Mouse (Mus musculus): ENCODE results near the gene B9d2. TPM values are rescaled to one million over a fixed set of nuclear protein-coding genes. Genes with fewer than 3 reads are reported as not detected.

Gene B9d2
- polyA plus RNA-seq, 1 experiment from 2014 or later, result 41.4 TPM

GRCm38 (mm10) chr7:25707581-25708292 is 27.2 kb downstream of the B9d2 start:
- H3K27me3 ChIP-seq, result peaks cover 15% of the 10 kb centered on the region
- ATAC-seq, result no peak
- peak overlapping the region; percentile 35 for H3K27ac ChIP-seq
- no peak overlapping the region for H3K9ac ChIP-seq (replicated peaks)
- no peaks in the 10 kb centered on the region for H3K9me3 ChIP-seq
- peaks cover 41% of the 10 kb centered on the region for H3K4me1 ChIP-seq (replicated peaks)
- H3K4me3 ChIP-seq (replicated peaks), result no peak overlapping the region
- H3K4me2 ChIP-seq (replicated peaks), result no peak overlapping the region
- WGBS, result 68% methylated on average over 15 of the region's 15 CpGs
- peaks cover 13% of the 10 kb centered on the region for H3K36me3 ChIP-seq

GRCm38 (mm10) chr7:25709961-25710360 is 29.4 kb downstream of the B9d2 start:
- Histone ChIP-seq H3K36me3 (peaks cover 35% of the 10 kb centered on the region), H3K9me3 (no peaks in the 10 kb centered on the region), H3K9ac (replicated peaks) (peak overlapping the region; percentile 58; the same call in 1 of the 2 replicates), H3K4me3 (replicated peaks) (no peak overlapping the region), H3K27me3 (peaks cover 6% of the 10 kb centered on the region), H3K4me1 (replicated peaks) (peaks cover 29% of the 10 kb centered on the region), H3K27ac (no peak overlapping the region), H3K4me2 (replicated peaks) (0 out of 2 replicates have a peak overlapping the region, but pooled peaks have one; percentile 13)
- ATAC-seq, result peak; percentile 18; the same call in 1 of the 2 replicates
- 18% methylated on average over 12 of the region's 12 CpGs for WGBS

DNA sequence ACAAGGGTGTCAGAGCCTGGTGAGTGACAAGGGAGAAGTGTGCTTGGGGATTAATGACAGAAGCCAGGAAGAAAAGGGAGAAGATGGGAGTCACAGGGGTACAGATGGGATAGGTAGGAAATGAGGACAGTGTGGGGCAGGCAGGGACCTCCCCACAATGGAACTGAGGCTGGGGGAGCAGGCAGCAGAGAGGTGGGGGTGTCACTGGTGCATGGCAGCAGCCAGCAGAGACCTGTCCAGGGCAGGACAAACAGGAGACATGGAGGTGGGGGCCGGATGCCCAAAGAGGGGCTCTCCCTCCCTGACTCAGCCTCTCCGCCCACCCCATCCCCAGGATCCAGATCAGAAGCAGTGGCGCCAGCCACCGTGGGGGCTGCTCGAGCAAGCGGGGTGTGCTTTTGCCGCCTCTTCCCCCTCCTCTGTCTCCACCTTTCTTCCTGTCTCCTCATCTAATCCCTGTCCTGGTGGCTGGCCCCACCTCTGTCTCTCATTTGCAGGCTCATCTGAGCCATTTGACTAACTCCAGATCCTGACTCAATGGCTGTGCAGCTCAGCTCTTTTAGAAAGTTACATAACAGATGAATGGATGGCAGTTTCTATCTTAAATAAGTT is 30.0 kb downstream of the B9d2 start:
- peak; percentile 35 for ATAC-seq
- H3K9ac ChIP-seq (replicated peaks), result peak overlapping the region; percentile 58

DNA sequence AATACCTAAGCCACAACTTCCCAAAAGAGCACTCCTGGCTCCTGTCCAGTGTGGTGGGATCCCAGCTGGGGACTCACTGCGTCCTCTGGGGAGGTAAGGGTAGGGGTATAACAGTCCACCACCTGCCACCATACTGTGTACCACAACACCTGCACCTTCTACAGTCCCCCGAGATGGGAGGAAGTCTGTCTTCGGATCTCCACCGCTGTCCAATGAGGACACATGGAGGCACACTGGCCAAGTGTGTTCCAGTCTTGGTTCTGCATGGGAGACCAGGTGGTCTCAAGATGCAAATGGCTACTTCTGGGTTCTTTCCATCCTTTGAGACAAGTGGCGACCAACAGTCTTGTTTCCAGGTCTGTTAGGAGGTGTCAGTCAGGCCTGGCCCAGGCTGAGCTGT is 30.6 kb downstream of the B9d2 start:
- Histone ChIP-seq H3K4me1 (replicated peaks) (peaks cover 26% of the 10 kb centered on the region), H3K36me3 (peaks cover 47% of the 10 kb centered on the region), H3K9ac (replicated peaks) (no peak overlapping the region), H3K27ac (0 out of 2 replicates have a peak overlapping the region, but pooled peaks have one; percentile 15), H3K4me2 (replicated peaks) (no peak overlapping the region), H3K9me3 (no peaks in the 10 kb centered on the region), H3K27me3 (no peaks in the 10 kb centered on the region), H3K4me3 (replicated peaks) (no peak overlapping the region)
- 78% methylated on average over 5 of the region's 5 CpGs for WGBS
- peak; percentile 18; the same call in 1 of the 2 replicates for ATAC-seq

More for the DNA sequence above, 30.0 kb downstream of the B9d2 start:
- WGBS, result 5% methylated on average over 7 of the region's 7 CpGs
- Histone ChIP-seq H3K36me3 (peaks cover 42% of the 10 kb centered on the region), H3K4me3 (replicated peaks) (no peak overlapping the region), H3K27me3 (no peaks in the 10 kb centered on the region), H3K9me3 (no peaks in the 10 kb centered on the region), H3K4me2 (replicated peaks) (peak overlapping the region; percentile 13; the same call in 1 of the 2 replicates), H3K4me1 (replicated peaks) (peaks cover 26% of the 10 kb centered on the region), H3K27ac (no peak overlapping the region)

DNA sequence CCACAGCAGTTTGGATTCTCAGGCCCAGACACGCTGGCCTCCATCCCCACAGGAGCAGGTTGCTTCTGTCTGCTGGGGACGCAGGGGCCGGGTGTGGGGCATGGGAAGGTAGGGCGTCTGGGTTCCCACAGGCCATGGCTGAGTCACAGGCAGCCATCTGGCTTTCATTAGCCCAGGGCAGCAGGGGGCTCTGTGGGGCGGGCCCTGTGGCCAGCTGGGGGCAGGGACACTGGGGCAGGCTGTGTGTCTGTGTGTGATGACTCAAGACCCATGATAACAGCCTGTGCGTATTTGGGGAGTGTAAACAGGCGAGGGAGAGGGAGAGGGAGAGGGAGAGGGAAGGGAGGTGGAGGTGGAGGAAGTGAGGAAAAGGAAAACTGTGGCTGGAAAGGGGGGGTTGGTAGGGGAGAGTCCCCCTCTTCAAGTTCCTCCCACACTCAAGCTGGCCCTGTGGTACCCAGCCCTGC is 31.2 kb downstream of the B9d2 start:
- Histone ChIP-seq H3K27ac (0 out of 2 replicates have a peak overlapping the region, but pooled peaks have one; percentile 15), H3K9me3 (no peaks in the 10 kb centered on the region), H3K36me3 (peaks cover 47% of the 10 kb centered on the region), H3K4me2 (replicated peaks) (no peak overlapping the region), H3K9ac (replicated peaks) (no peak overlapping the region; the same call in 1 of the 2 replicates), H3K4me1 (replicated peaks) (peaks cover 26% of the 10 kb centered on the region), H3K27me3 (no peaks in the 10 kb centered on the region), H3K4me3 (replicated peaks) (no peak overlapping the region)
- WGBS, result 36% methylated on average over 7 of the region's 7 CpGs
- ATAC-seq, result 0 out of 2 replicates have a peak, but pooled peaks have one; percentile 16

DNA sequence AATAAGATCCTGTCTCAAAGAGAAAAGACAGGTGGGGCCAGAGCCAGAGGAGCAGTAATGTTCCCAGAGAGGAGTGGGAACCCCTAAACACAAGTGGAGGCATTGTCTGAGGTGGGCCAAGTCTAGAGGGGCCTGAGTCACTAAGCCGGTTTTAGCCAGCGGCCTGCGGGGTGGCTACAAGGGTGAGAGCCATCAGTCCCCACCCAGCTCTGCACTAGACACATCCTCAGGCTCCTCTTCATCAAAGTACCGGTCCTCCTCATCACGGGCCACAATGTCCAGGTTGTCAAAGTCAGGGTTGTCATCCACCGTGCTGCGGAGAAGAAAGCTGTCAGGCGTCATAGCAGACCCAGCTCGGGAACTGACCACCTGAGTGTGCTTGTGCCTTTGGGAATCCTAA is 32.2 kb downstream of the B9d2 start:
- Histone ChIP-seq H3K27me3 (no peaks in the 10 kb centered on the region), H3K4me1 (replicated peaks) (peaks cover 35% of the 10 kb centered on the region), H3K9ac (replicated peaks) (no peak overlapping the region), H3K9me3 (no peaks in the 10 kb centered on the region), H3K36me3 (peaks cover 47% of the 10 kb centered on the region), H3K4me2 (replicated peaks) (no peak overlapping the region), H3K4me3 (replicated peaks) (no peak overlapping the region), H3K27ac (no peak overlapping the region)
- WGBS, result 92% methylated on average over 9 of the region's 9 CpGs
- no peak for ATAC-seq

DNA sequence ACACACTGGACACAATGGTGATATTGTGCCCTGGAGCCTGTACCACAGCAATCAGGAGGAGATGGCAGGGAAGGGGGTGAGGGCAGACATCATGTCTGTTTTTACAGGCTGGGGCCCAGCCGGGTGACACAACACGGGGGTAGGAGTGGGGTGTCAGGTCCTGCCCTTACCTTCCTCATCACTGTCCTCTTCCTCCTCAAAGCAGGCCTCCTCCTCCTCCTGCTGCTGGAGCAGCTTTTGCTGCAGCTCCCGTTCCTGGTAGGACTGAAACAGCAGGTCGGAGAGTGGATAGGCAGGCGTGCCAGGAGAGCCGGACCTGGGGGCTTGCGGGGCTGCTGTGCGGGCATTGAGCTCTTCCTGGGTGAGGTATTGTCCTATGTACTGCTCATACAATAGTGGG is 34.0 kb downstream of the B9d2 start:
- Histone ChIP-seq H3K27ac (no peak overlapping the region), H3K4me3 (replicated peaks) (no peak overlapping the region), H3K9me3 (no peaks in the 10 kb centered on the region), H3K4me2 (replicated peaks) (no peak overlapping the region), H3K4me1 (replicated peaks) (peaks cover 46% of the 10 kb centered on the region), H3K9ac (replicated peaks) (no peak overlapping the region), H3K36me3 (peaks cover 47% of the 10 kb centered on the region), H3K27me3 (no peaks in the 10 kb centered on the region)
- 92% methylated on average over 8 of the region's 8 CpGs for WGBS
- no peak for ATAC-seq

GRCm38 (mm10) chr7:25715731-25716271 is 35.2 kb downstream of the B9d2 start:
- H3K27me3 ChIP-seq, result no peaks in the 10 kb centered on the region
- WGBS, result 95% methylated on average over 22 of the region's 22 CpGs
- H3K4me2 ChIP-seq (replicated peaks), result no peak overlapping the region
- peaks cover 36% of the 10 kb centered on the region for H3K4me1 ChIP-seq (replicated peaks)
- peaks cover 54% of the 10 kb centered on the region for H3K36me3 ChIP-seq
- H3K4me3 ChIP-seq (replicated peaks), result no peak overlapping the region
- no peak overlapping the region for H3K27ac ChIP-seq
- ATAC-seq, result no peak
- no peak overlapping the region for H3K9ac ChIP-seq (replicated peaks)
- H3K9me3 ChIP-seq, result no peaks in the 10 kb centered on the region

DNA sequence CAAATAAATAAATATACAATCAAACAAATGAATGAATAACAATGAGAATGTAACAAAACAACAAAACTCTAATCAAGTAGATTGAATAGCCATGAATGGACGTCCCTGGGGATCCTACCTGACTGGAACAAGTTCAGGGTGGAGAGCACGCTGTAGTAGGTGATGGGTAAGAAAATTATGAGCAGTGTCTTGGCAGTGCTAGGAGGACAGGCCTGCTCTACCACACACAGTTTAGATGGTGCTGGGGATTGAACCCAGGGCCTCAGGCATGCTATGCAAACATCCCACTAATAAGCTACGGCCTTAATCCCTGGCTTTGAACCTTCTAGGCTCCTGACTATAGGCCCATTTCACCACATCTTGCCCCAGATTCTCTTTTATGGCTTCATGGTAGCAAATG is 36.9 kb downstream of the B9d2 start:
- Histone ChIP-seq H3K27ac (no peak overlapping the region), H3K27me3 (no peaks in the 10 kb centered on the region), H3K4me2 (replicated peaks) (peak overlapping the region; percentile 95), H3K9me3 (no peaks in the 10 kb centered on the region), H3K9ac (replicated peaks) (0 out of 2 replicates have a peak overlapping the region, but pooled peaks have one; percentile 10), H3K4me1 (replicated peaks) (peaks cover 22% of the 10 kb centered on the region), H3K36me3 (peaks cover 57% of the 10 kb centered on the region), H3K4me3 (replicated peaks) (peak overlapping the region; percentile 62)
- ATAC-seq, result no peak
- WGBS, result 86% methylated on average over 3 of the region's 3 CpGs

DNA sequence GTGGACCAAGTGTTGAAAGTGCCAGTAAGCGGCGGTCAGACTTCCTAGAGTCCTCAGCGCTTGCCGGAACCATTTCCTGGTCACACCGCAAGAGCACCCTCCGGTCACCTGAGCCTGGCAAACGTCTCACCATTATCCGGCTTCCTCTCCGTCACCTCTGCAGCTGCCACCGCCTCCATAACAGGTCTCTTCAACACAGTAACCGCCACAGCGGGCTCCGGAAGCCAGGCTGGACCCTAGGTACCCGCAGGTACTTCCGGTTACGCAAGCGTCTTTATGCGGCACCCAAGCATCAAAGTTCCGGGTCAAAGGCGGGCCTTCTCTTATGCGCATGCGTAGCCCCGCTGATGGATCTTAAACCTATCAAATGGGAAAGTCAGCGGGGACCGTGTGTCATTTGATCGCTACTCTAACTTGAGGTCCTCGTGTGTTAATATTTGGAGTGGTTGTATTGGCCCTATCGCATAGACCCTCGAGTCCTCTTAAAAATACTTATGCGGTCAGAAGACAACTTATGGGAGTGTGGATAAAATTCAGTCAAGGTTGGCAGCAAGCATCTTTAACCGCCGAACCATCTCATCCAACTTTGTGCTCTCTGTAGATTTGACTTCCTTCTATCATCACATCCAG is 38.3 kb downstream of the B9d2 start, which contains the start of gene Ccdc97:
Gene Ccdc97 (minus strand): TSS at position 301 of the 630 bp plus-strand sequence.
- H3K4me3 ChIP-seq (replicated peaks), result peak within 1 kb of the TSS; percentile 62
- peaks cover 57% of the 10 kb centered on the region for H3K36me3 ChIP-seq
- peak; percentile 89 for ATAC-seq
- H3K27me3 ChIP-seq, result no peaks in the 10 kb centered on the region
- H3K9ac ChIP-seq (replicated peaks), result peak within 1 kb of the TSS; percentile 69
- peaks cover 22% of the 10 kb centered on the region for H3K4me1 ChIP-seq (replicated peaks)
- H3K4me2 ChIP-seq (replicated peaks), result peak within 1 kb of the TSS; percentile 95
- H3K9me3 ChIP-seq, result no peaks in the 10 kb centered on the region
- 6% methylated on average over 32 of the region's 32 CpGs for WGBS
- peak within 1 kb of the TSS; percentile 75 for H3K27ac ChIP-seq

DNA sequence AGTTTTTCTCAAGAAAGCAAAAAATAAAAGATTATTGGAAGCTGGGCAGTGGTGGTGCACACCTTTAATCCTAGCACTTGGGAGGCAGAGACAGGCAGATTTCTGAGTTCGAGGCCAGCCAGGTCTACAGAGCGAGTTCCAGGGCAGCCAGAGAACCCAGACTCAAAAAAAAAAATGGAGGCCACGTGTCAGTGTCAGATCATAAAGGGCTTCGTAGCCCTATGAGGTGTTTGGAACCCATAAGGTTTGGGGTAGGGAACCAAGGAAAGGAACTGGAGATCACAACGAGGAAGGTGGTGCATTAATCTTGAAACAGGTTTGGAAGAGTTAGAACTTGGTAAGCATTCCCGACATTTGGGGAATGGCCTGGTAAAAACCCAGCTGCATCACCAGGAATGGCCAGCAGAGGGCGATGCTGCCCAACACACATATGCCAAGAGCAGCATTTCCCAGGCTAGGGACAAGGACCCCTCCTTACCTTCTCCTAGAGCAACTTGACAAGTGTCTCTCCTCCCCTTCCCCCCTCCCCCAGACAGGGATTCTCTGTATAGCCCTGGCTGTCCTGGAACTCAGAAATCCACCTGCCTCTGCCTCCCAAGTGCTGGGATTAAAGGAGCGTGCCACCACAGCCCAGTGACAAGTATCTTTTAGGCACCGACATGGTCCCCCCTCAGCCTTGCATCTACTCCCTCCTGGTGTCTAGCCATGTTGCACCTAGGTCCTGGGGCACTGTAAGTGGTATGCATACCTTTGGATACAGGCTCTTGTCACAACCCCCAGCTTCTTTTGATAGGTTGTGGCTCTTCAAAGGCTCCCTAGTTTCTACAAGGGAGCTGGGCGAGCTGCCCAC is 39.4 kb downstream of the B9d2 start:
- Histone ChIP-seq H3K27ac (no peak overlapping the region), H3K4me1 (replicated peaks) (peaks cover 22% of the 10 kb centered on the region), H3K4me2 (replicated peaks) (peak overlapping the region; percentile 95; the same call in 1 of the 2 replicates), H3K27me3 (no peaks in the 10 kb centered on the region), H3K9me3 (no peaks in the 10 kb centered on the region), H3K36me3 (peaks cover 57% of the 10 kb centered on the region), H3K9ac (replicated peaks) (0 out of 2 replicates have a peak overlapping the region, but pooled peaks have one; percentile 21), H3K4me3 (replicated peaks) (0 out of 2 replicates have a peak overlapping the region, but pooled peaks have one; percentile 62)
- peak; percentile 68 for ATAC-seq
- 64% methylated on average over 10 of the region's 10 CpGs for WGBS

Measured in midbrain, embryonic 13.5 days (tissue).